Mouse (Mus musculus) kidney, postnatal 36 days (tissue): ENCODE results near the gene Zfp981.
"Not testable (repeated sequence)": the region's sequence is repeated elsewhere in the genome, so short reads cannot be mapped to it uniquely, and the experiment has no call there.

Experiments
- DNase-seq, 2 experiments: peaks; one replicate each; pipeline ENCODE4 v3.0.0; 2021 to 2022; ENCODE audit warnings: mixed read lengths in 2 of 2

Gene Zfp981

GRCm38 (mm10) chr4:146501727-146502126, at the start of gene Zfp981:
Gene Zfp981 (plus strand): TSS chr4:146502027.
- DNase-seq: not testable (repeated sequence)

GRCm38 (mm10) chr4:146452576-146452975, 49.3 kb upstream of the Zfp981 start:
- DNase-seq: not testable (repeated sequence)

- not testable (repeated sequence) for DNase-seq
Observed at GRCm38 (mm10) chr4:146454170-146454569, 47.7 kb upstream of the Zfp981 start.

- no peak for DNase-seq
Observed at GRCm38 (mm10) chr4:146454896-146455295, 46.9 kb upstream of the Zfp981 start.

- no peak for DNase-seq
Observed at GRCm38 (mm10) chr4:146455321-146455721, 46.5 kb upstream of the Zfp981 start.

- DNase-seq: no peak
Observed at GRCm38 (mm10) chr4:146456061-146456726, 45.6 kb upstream of the Zfp981 start.

GRCm38 (mm10) chr4:146457126-146457525, 44.7 kb upstream of the Zfp981 start:
- no peak for DNase-seq

- DNase-seq: no peak
Observed at GRCm38 (mm10) chr4:146457720-146458119, 44.1 kb upstream of the Zfp981 start.

GRCm38 (mm10) chr4:146459822-146460221, 42.0 kb upstream of the Zfp981 start:
- not testable (repeated sequence) for DNase-seq

GRCm38 (mm10) chr4:146460685-146461084, 41.1 kb upstream of the Zfp981 start:
- not testable (repeated sequence) for DNase-seq

GRCm38 (mm10) chr4:146463649-146464351, 38.0 kb upstream of the Zfp981 start:
- DNase-seq: not testable (repeated sequence)

- not testable (repeated sequence) for DNase-seq
Observed at GRCm38 (mm10) chr4:146469984-146470383, 31.8 kb upstream of the Zfp981 start.

GRCm38 (mm10) chr4:146474181-146474580, 27.6 kb upstream of the Zfp981 start:
- not testable (repeated sequence) for DNase-seq

GRCm38 (mm10) chr4:146474716-146475676, 26.8 kb upstream of the Zfp981 start:
- DNase-seq: not testable (repeated sequence)

GRCm38 (mm10) chr4:146476260-146476659, 25.6 kb upstream of the Zfp981 start:
- DNase-seq: not testable (repeated sequence)

GRCm38 (mm10) chr4:146476959-146477358, 24.9 kb upstream of the Zfp981 start:
- not testable (repeated sequence) for DNase-seq

GRCm38 (mm10) chr4:146480376-146481096, 21.3 kb upstream of the Zfp981 start:
- not testable (repeated sequence) for DNase-seq

GRCm38 (mm10) chr4:146482546-146482945, 19.3 kb upstream of the Zfp981 start:
- not testable (repeated sequence) for DNase-seq

GRCm38 (mm10) chr4:146483571-146484280, 18.1 kb upstream of the Zfp981 start:
- DNase-seq: not testable (repeated sequence)

GRCm38 (mm10) chr4:146484676-146485075, 17.2 kb upstream of the Zfp981 start:
- not testable (repeated sequence) for DNase-seq

- DNase-seq: not testable (repeated sequence)
Observed at GRCm38 (mm10) chr4:146485183-146485939, 16.5 kb upstream of the Zfp981 start.
